In the genomic region with DNA sequence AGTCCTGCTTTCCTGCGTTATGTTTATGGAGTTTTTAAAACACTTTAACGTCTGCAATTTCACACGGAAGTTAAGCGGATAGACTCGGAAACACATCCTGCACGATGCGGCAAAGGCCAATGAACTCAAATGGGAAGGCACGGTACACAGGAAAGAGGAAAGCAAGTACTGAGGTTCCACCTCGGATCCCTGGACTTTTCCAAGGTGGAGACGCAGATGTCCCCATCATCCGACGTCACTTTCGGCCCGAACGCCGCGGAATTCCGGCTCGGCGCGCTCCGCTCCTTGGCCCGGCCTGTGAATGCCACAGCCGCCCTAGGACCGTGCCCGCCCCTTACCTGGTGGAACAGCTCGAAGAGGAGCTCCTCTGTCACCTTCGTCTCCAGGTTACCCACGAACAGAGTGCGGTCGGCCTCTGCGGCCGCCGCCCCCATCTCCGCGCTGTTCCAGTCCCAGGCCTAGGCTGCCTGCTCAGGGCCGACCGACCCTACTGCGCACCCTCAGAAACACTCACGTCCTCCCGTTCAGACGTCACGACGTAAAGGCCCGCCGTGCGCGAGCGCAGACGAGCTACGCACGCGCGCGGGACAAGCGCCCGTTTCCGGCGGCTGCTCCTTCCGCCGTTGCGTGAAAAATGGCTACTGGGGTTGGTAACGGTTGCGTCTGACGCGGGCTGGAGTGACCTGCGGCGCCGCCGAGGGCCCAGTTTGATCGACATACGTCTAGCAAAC, we compare ENCODE assay signal across 8 mouse cellular contexts. TPM values are rescaled to one million over a fixed set of nuclear protein-coding genes. Genes with fewer than 3 reads are reported as not detected.
DNase-seq lines count a peak whose midpoint lies in the region; ATAC-seq lines count a peak whose summit lies in the region.

Gene Rbm7, minus strand, starts transcription at position 483 of the 731 bp plus-strand sequence.
Gene Gm5617, plus strand, starts transcription at position 626 of the 731 bp plus-strand sequence.

- intact Hi-C loops in gastrocnemius, postnatal 14 days (cut with DNase I; ENCODE audit: low total_unique reads), result no loop called here
- intact Hi-C loops in left cerebral cortex, postnatal 10 days (cut with DNase I), result no loop called here

- peak; percentile 96 to 98 for DNase-seq in adrenal gland, adult (ENCODE audit: inconsistent age in 2 of 2, low spot score in 1 of 2)
- peak; percentile 97 for DNase-seq in embryo, embryonic 10.5 days (ENCODE audit: low spot score)
- peak; percentile 95 for DNase-seq in gastrocnemius, postnatal 14 days
- DNase-seq in left cerebral cortex, postnatal 10 days (ENCODE audit: extremely low spot score in 1 of 2, low spot score in 2 of 2), result peak; percentile 93 to 97
- DNase-seq in right cerebral cortex, postnatal 25 days, result peak; percentile 96
- DNase-seq in yolk sac, embryonic 10.5 days (ENCODE audit: low spot score), result peak; percentile 92

- ATAC-seq in inflammation-experienced regulatory T-cells, adult 6 months, result peak; percentile 99
- peak; percentile 98 for ATAC-seq in megakaryocyte-erythroid progenitor cell, adult 5-6 weeks (replicated peaks; ENCODE audit: low FRiP score, low TSS enrichment, poor library complexity, severe bottlenecking)

RNA-seq across cellular contexts. Expression of gene Rbm7, which starts in this region (rescaled TPM):
- 10 to 100 TPM; 15.7 to 16.3 TPM for total RNA-seq in gastrocnemius, postnatal 14 days (2021)
- 100 to 1,000 TPM; 131 to 144 (median 138) TPM for polyA plus RNA-seq in inflammation-experienced regulatory T-cells, adult 6 months (2017; shearing (Covaris generic))
- total RNA-seq in left cerebral cortex, postnatal 10 days (2021), result 10 to 100 TPM; 35.1 to 36.6 TPM
- total RNA-seq in megakaryocyte-erythroid progenitor cell, adult 5-6 weeks (2014; fragmentation: Nextera tagmentation), result 76.9 and 82.0 TPM in 2 replicates
- 102 and 112 TPM in 2 replicates for total RNA-seq in megakaryocyte-erythroid progenitor cell, adult 5-6 weeks (2017)

RNA-seq across cellular contexts. Expression of gene Gm5617, which starts in this region (rescaled TPM):
- total RNA-seq in gastrocnemius, postnatal 14 days (2021), result 10 to 100 TPM; 13.0 to 13.3 TPM
- polyA plus RNA-seq in inflammation-experienced regulatory T-cells, adult 6 months (2017; shearing (Covaris generic)), result 10 to 100 TPM; 20.5 to 31.8 (median 22.9) TPM
- total RNA-seq in left cerebral cortex, postnatal 10 days (2021), result 1 to 10 TPM; 9.3 to 9.7 TPM
- 11.3 and 17.5 TPM in 2 replicates for total RNA-seq in megakaryocyte-erythroid progenitor cell, adult 5-6 weeks (2014; fragmentation: Nextera tagmentation)
- total RNA-seq in megakaryocyte-erythroid progenitor cell, adult 5-6 weeks (2017), result 1.4 and 8.0 TPM in 2 replicates

Comparison
In these comparisons a context has a peak if more than half of its experiments do, and no peak if none do; other contexts are left out.
1. Peak in every context shown above with its lines: DNase-seq and ATAC-seq.